Mouse (Mus musculus): ENCODE data around the gene Gm10570.

- TF ChIP-seq CTCF (conservative IDR thresholded peaks at IDR 0.05; ENCODE audit: low read length): no peak
- TF ChIP-seq NANOG (IDR thresholded peaks at IDR 0.05; ENCODE audit: borderline replicate concordance, low read length): no peak
Observed at GRCm38 (mm10) chr4:130289824-130290223, 18.6 kb downstream of the Gm10570 start.
